Mouse (Mus musculus): Measurements from ENCODE around the gene Abcf2. TPM values are rescaled to one million over a fixed set of nuclear protein-coding genes. Genes with fewer than 3 reads are reported as not detected.

Gene Abcf2
- polyA plus RNA-seq, 1 experiment from 2014 or later = 128 TPM

GRCm38 (mm10) chr5:24535731-24536130 is 41.5 kb downstream of the Abcf2 start:
- no peaks in the 10 kb centered on the region for H3K36me3 ChIP-seq
- no peak overlapping the region for H3K4me2 ChIP-seq (replicated peaks)
- no peak overlapping the region for H3K27ac ChIP-seq
- ATAC-seq (ENCODE audit: low FRiP score, low read depth) = no peak
- 83% methylated on average over 3 of the region's 3 CpGs for WGBS
- peaks cover 18% of the 10 kb centered on the region for H3K4me1 ChIP-seq
- H3K9ac ChIP-seq = no peak overlapping the region
- peaks cover 53% of the 10 kb centered on the region for H3K27me3 ChIP-seq
- H3K4me3 ChIP-seq = no peak overlapping the region
- H3K9me3 ChIP-seq = no peaks in the 10 kb centered on the region

GRCm38 (mm10) chr5:24534292-24534691 is 43.0 kb downstream of the Abcf2 start:
- H3K4me3 ChIP-seq = no peak overlapping the region
- WGBS = 54% methylated on average over 5 of the region's 5 CpGs
- no peak overlapping the region for H3K4me2 ChIP-seq (replicated peaks)
- peaks cover 66% of the 10 kb centered on the region for H3K27me3 ChIP-seq
- H3K9ac ChIP-seq = no peak overlapping the region
- no peaks in the 10 kb centered on the region for H3K9me3 ChIP-seq
- no peak overlapping the region for H3K27ac ChIP-seq
- H3K36me3 ChIP-seq = no peaks in the 10 kb centered on the region
- peaks cover 5% of the 10 kb centered on the region; the same call in 1 of the 2 replicates for H3K4me1 ChIP-seq
- ATAC-seq (ENCODE audit: low FRiP score, low read depth) = no peak

- 50% methylated on average over 11 of the region's 11 CpGs for WGBS
- Histone ChIP-seq H3K4me1 (no peaks in the 10 kb centered on the region), H3K4me3 (no peak overlapping the region), H3K27me3 (peaks cover 75% of the 10 kb centered on the region), H3K36me3 (no peaks in the 10 kb centered on the region), H3K27ac (no peak overlapping the region), H3K4me2 (replicated peaks) (no peak overlapping the region), H3K9me3 (no peaks in the 10 kb centered on the region), H3K9ac (no peak overlapping the region)
- no peak for ATAC-seq (ENCODE audit: low FRiP score, low read depth)
Measured at GRCm38 (mm10) chr5:24533391-24533790, 43.9 kb downstream of the Abcf2 start.

- no peak overlapping the region for H3K4me3 ChIP-seq
- H3K4me1 ChIP-seq = peaks cover 10% of the 10 kb centered on the region
- 11% methylated on average over 24 of the region's 24 CpGs for WGBS
- peak; percentile 52; the same call in 1 of the 2 replicates for ATAC-seq (ENCODE audit: low FRiP score, low read depth)
- no peaks in the 10 kb centered on the region for H3K9me3 ChIP-seq
- no peak overlapping the region for H3K9ac ChIP-seq
- no peak overlapping the region for H3K27ac ChIP-seq
- H3K36me3 ChIP-seq = no peaks in the 10 kb centered on the region
- no peak overlapping the region for H3K4me2 ChIP-seq (replicated peaks)
- peaks cover 87% of the 10 kb centered on the region for H3K27me3 ChIP-seq
Measured at GRCm38 (mm10) chr5:24530042-24530689, 47.1 kb downstream of the Abcf2 start.

- no peak for ATAC-seq (ENCODE audit: low FRiP score, low read depth)
Measured at GRCm38 (mm10) chr5:24527780-24528179, 49.5 kb downstream of the Abcf2 start.

DNA sequence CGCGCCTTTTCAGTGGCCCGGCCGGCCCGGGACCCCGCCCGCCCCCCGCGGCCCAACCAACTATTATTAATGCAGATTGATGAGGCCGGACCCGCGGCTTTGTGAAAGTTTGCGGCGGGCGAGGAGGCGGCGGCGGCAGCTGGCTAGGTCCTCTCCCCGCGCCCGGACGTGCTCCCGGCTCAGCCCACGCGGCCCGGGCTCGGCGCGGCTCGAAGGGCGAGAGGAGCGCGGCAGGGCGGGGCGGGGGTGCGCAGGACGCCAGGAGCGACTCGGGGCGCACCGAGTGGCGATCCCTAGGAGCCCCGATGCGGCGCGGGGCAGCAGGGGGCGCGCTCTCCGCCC is 50.4 kb downstream of the Abcf2 start, which contains the start of gene Gbx1:
Gene Gbx1 (minus strand): TSS at position 314 of the 342 bp plus-strand sequence.
- Histone ChIP-seq H3K9ac (peak within 1 kb of the TSS; percentile 39; the same call in 1 of the 2 replicates), H3K4me2 (replicated peaks) (peak within 1 kb of the TSS; percentile 74), H3K36me3 (no peaks in the 10 kb centered on the region), H3K4me3 (peak within 1 kb of the TSS; percentile 44), H3K4me1 (peaks cover 10% of the 10 kb centered on the region), H3K27me3 (peaks cover 98% of the 10 kb centered on the region), H3K27ac (no peak within 1 kb of the TSS), H3K9me3 (no peaks in the 10 kb centered on the region)
- ATAC-seq (ENCODE audit: low FRiP score, low read depth) = no peak
- under 1% methylated on average over 39 of the region's 49 CpGs for WGBS

More at GRCm38 (mm10) chr5:24527780-24528179, 49.5 kb downstream of the Abcf2 start:
- Histone ChIP-seq H3K4me3 (no peak overlapping the region), H3K9me3 (no peaks in the 10 kb centered on the region), H3K4me2 (replicated peaks) (no peak overlapping the region), H3K4me1 (peaks cover 10% of the 10 kb centered on the region), H3K27ac (no peak overlapping the region), H3K9ac (no peak overlapping the region), H3K36me3 (no peaks in the 10 kb centered on the region), H3K27me3 (peaks cover 98% of the 10 kb centered on the region)
- 14% methylated on average over 6 of the region's 6 CpGs for WGBS

DNA sequence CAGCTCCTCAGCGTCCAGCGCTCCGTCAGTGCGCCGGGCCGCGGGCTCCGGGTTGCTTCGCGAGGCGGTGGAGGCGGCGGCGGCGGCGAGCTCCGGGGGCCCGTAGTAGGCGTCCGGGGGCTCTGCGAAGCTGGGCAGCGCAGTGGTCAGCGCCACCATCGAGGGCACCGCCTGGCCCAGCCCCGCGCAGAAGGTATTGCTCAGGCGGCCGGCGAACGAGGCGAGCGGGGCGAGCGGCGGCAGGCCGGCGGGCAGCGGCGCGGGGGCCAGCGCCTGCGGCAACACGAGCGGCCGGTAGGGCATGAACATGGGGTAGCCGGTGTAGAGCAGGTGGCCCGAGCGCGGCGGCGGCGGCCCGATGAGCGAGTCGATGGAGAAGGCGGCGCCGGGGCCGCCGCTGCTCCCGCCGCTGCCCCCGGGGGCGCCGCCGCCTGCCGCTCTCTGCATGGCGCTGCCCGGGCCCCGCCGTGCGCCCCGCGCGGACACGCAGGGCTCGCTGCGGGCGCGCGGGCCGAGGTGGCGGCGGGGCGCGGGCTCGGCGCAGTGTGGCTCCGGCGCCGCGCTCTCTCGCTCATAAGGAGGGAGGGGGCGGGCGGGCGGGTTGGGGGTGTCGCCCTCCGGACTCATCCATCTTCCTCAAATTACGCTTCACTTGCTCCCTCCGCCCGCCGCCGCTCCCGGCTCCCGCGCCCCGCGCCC is 50.9 kb downstream of the Abcf2 start:
- Histone ChIP-seq H3K4me3 (peak overlapping the region; percentile 44), H3K9ac (peak overlapping the region; percentile 39; the same call in 1 of the 2 replicates), H3K27me3 (peaks cover 98% of the 10 kb centered on the region), H3K9me3 (no peaks in the 10 kb centered on the region), H3K36me3 (no peaks in the 10 kb centered on the region), H3K27ac (no peak overlapping the region), H3K4me2 (replicated peaks) (peak overlapping the region; percentile 74), H3K4me1 (peaks cover 10% of the 10 kb centered on the region)
- 0 out of 2 replicates have a peak, but pooled peaks have one; percentile 14 for ATAC-seq (ENCODE audit: low FRiP score, low read depth)
- under 1% methylated on average over 69 of the region's 109 CpGs for WGBS

DNA sequence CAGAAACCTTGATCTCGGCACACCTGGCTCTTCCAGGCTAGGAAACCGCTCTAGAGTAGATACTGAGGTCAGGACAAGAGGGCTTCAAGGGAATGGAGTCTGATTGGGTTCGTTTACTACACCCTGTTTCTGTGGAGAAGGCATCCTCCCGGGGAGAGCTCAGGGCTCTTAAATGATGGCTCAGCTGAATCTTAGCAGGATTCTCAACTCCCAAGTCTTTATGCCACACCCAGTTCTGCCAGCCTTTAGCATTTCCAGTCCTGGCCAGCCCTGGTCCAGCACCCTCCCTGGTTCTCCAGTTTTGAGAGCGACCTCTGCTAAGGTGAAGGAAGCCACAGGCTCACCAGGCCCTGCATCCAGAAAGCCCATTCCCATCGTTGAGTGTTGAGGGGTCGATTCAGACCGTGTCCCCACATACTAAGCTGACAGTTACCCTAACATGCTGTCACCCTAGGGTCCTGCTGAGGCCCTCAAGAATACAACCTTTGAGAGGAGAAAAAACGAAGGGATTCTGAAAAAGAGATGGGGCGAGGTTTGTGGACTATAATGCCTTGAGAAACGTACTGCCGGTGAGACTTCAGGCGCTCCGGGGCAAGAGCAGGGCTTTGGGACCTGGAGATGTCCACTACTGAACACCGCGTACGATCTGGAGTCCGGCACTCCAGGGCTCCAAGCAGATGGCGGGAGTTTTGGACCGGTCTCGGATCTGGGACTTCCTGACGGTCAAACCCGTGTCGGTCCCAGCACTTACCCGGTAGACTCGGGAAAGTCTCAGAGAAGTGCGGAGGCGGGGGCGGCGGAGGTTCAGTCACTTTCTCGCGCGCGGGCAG is 51.7 kb downstream of the Abcf2 start:
- no peak for ATAC-seq (ENCODE audit: low FRiP score, low read depth)
- Histone ChIP-seq H3K9ac (no peak overlapping the region), H3K9me3 (no peaks in the 10 kb centered on the region), H3K4me3 (peak overlapping the region; percentile 44), H3K36me3 (no peaks in the 10 kb centered on the region), H3K27me3 (peaks cover 93% of the 10 kb centered on the region), H3K4me1 (peaks cover 10% of the 10 kb centered on the region), H3K27ac (no peak overlapping the region), H3K4me2 (replicated peaks) (peak overlapping the region; percentile 74)
- WGBS = 5% methylated on average over 34 of the region's 34 CpGs

- no peak for ATAC-seq (ENCODE audit: low FRiP score, low read depth)
- no peak overlapping the region for H3K4me2 ChIP-seq (replicated peaks)
- no peak overlapping the region for H3K27ac ChIP-seq
- H3K9ac ChIP-seq = no peak overlapping the region
- H3K27me3 ChIP-seq = peaks cover 94% of the 10 kb centered on the region
- WGBS = 15% methylated on average over 4 of the region's 4 CpGs
- no peaks in the 10 kb centered on the region for H3K36me3 ChIP-seq
- H3K9me3 ChIP-seq = no peaks in the 10 kb centered on the region
- no peak overlapping the region for H3K4me3 ChIP-seq
- peaks cover 10% of the 10 kb centered on the region for H3K4me1 ChIP-seq
Measured at GRCm38 (mm10) chr5:24524522-24524921, 52.7 kb downstream of the Abcf2 start.

GRCm38 (mm10) chr5:24523806-24524205 is 53.5 kb downstream of the Abcf2 start:
- WGBS = 55% methylated on average over 8 of the region's 8 CpGs
- H3K36me3 ChIP-seq = no peaks in the 10 kb centered on the region
- no peak overlapping the region for H3K9ac ChIP-seq
- no peak overlapping the region for H3K4me2 ChIP-seq (replicated peaks)
- no peak overlapping the region for H3K4me3 ChIP-seq
- peaks cover 92% of the 10 kb centered on the region for H3K27me3 ChIP-seq
- no peak overlapping the region for H3K27ac ChIP-seq
- H3K4me1 ChIP-seq = peaks cover 10% of the 10 kb centered on the region
- H3K9me3 ChIP-seq = no peaks in the 10 kb centered on the region
- no peak for ATAC-seq (ENCODE audit: low FRiP score, low read depth)

DNA sequence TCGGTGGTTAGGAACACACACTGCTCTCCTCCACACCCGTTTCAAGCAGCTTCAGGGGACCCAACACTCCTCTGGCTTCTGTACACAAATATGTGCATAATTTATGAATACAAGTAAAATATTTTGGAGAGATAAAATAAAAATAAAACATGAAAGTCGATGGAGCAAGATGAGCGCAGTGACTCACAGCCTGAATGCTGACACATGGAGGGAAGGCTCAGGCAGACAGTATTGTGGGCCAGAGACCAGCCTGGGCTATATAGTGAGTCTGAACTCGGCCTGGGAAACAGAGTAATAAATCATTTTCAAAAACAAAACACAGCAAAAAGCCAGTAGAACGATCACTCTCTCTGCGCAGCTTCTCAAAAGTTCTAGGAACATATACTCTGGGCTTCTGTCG is 55.9 kb downstream of the Abcf2 start:
- no peak overlapping the region for H3K27ac ChIP-seq
- no peaks in the 10 kb centered on the region for H3K36me3 ChIP-seq
- no peak overlapping the region for H3K9ac ChIP-seq
- ATAC-seq (ENCODE audit: low FRiP score, low read depth) = no peak
- peaks cover 89% of the 10 kb centered on the region for H3K27me3 ChIP-seq
- 59% methylated on average over 8 of the region's 8 CpGs for WGBS
- H3K4me1 ChIP-seq = peaks cover 4% of the 10 kb centered on the region
- H3K4me2 ChIP-seq (replicated peaks) = no peak overlapping the region
- H3K4me3 ChIP-seq = no peak overlapping the region
- no peaks in the 10 kb centered on the region for H3K9me3 ChIP-seq

Measured in limb, embryonic 13.5 days (tissue).